18 mouse cellular contexts compared by ENCODE assay signal in genomic region chr2:105459512-105459911, GRCm38 (mm10).
"Had no signal": no experiment of that assay in that cellular context is flagged by ENCODE, and none has a peak within 500 bp of the region (broad histone marks: within the 10 kb centered on the region; RNA-seq: fewer than 3 reads in every experiment).

No protein-coding gene starts in this region.

- DNase-seq: lung, adult 18-20 months; midbrain, embryonic 14.5 days; retina, postnatal 1 day; right cerebral cortex, adult 18-20 months; right cerebral cortex, postnatal 25 days; right cerebral cortex, postnatal 4 days; spleen, adult 18-20 months; thymus, adult 18-20 months; thymus, postnatal 14 days; thymus, postnatal 36 days had no signal

- H3K9me3 ChIP-seq: midbrain, embryonic 10.5 days; midbrain, embryonic 12.5 days; neural tube, embryonic 13.5 days; neural tube, embryonic 15.5 days had no signal

- H3K4me2 ChIP-seq: midbrain, embryonic 12.5 days; neural tube, embryonic 13.5 days; neural tube, embryonic 15.5 days had no signal

- H3K9ac ChIP-seq: liver, embryonic 14.5 days; midbrain, embryonic 12.5 days; neural tube, embryonic 13.5 days; neural tube, embryonic 15.5 days had no signal

- H3K27me3 ChIP-seq: neural tube, embryonic 13.5 days; neural tube, embryonic 15.5 days had no signal

- H3K27ac ChIP-seq: liver, embryonic 14.5 days; midbrain, embryonic 10.5 days; midbrain, embryonic 12.5 days; neural tube, embryonic 13.5 days; neural tube, embryonic 15.5 days had no signal

- H3K36me3 ChIP-seq: midbrain, embryonic 10.5 days; midbrain, embryonic 12.5 days; neural tube, embryonic 13.5 days; neural tube, embryonic 15.5 days had no signal

- H3K4me3 ChIP-seq: midbrain, embryonic 10.5 days; midbrain, embryonic 12.5 days; myocyte; neural tube, embryonic 13.5 days; neural tube, embryonic 15.5 days had no signal

- H3K4me1 ChIP-seq: midbrain, embryonic 12.5 days had no signal

- ATAC-seq: lung, postnatal 0 days; midbrain, embryonic 16.5 days had no signal
